Mouse (Mus musculus) heart, adult 2 months (tissue): ENCODE measurements around the gene Hdac4. TPM values are rescaled to one million over a fixed set of nuclear protein-coding genes. Genes with fewer than 3 reads are reported as not detected.

ENCODE experiments used
- DNase-seq, 2 experiments: peaks; one replicate each; pipeline ENCODE4 v3.0.0; 2021
- H3K27ac ChIP-seq: fragments of 200-600 bp; 2 replicates; pipeline ENCODE4 v1.8.1; 2022
- H3K27me3 ChIP-seq: fragments of 200-500 bp; 2 replicates; pipeline ENCODE4 v1.6.1; 2012; ENCODE audit warnings: mild to moderate bottlenecking, low read length, inconsistent platforms, mixed read lengths; ENCODE audit not compliant: control insufficient read depth, insufficient read depth
- H3K36me3 ChIP-seq: fragments of 200-500 bp; 2 replicates; pipeline ENCODE4 v1.6.1; 2012; ENCODE audit warnings: low read length, inconsistent platforms; ENCODE audit not compliant: control insufficient read depth, insufficient read depth
- H3K4me1 ChIP-seq: fragments of 200-500 bp; 2 replicates; pipeline ENCODE4 v1.6.1; 2011; ENCODE audit warnings: low read length; ENCODE audit not compliant: control insufficient read depth, insufficient read depth
- H3K4me3 ChIP-seq: fragments of 200-600 bp; 2 replicates; pipeline ENCODE4 v1.8.1; 2022
- H3K79me2 ChIP-seq: fragments of 200-500 bp; replicated peaks from 2 replicates; pipeline ENCODE4 v1.6.1; 2012; ENCODE audit warnings: mild to moderate bottlenecking, inconsistent platforms, low read length, moderate library complexity, mixed read lengths; ENCODE audit not compliant: control insufficient read depth, insufficient read depth
- H3K9ac ChIP-seq: fragments of 200-500 bp; 2 replicates; pipeline ENCODE4 v1.6.1; 2012; ENCODE audit warnings: low read depth, mild to moderate bottlenecking, control low read depth, inconsistent platforms, low read length, mixed read lengths
- CTCF ChIP-seq: fragments of 200-600 bp; IDR thresholded peaks from 2 replicates; pipeline ENCODE4 v1.8.1; 2022; ENCODE audit warnings: antibody characterized with exemption, mild to moderate bottlenecking, moderate library complexity
- EP300 ChIP-seq: fragments of 200-500 bp; IDR thresholded peaks from 2 replicates; pipeline ENCODE4 v1.6.1; 2011; ENCODE audit warnings: low read depth, low read length, control low read depth; ENCODE audit not compliant: insufficient read depth
- POLR2A ChIP-seq: fragments of 200-500 bp; IDR thresholded peaks from 2 replicates; pipeline ENCODE4 v1.6.1; 2011; ENCODE audit warnings: mild to moderate bottlenecking, low read depth, low read length, control low read depth; ENCODE audit not compliant: insufficient read depth
- WGBS: fragments of 180-500 bp; shearing (Covaris S2); methylation state at CpG from one replicate; pipeline ENCODE4 v1.1.7; 2018; 5-methylcytosine and 5-hydroxymethylcytosine counted together
- intact Hi-C: fragments of 180-260 bp; cut with DNase I; formaldehyde crosslinking; loops from one replicate; pipeline ENCODE4 v1.15.1; 2025
- polyA plus RNA-seq: library from polyadenylated mRNA; depleted of rRNA; stranded (reverse); fragments of >200 nt; gene quantifications from 2 replicates; pipeline ENCODE4 v1.2.3, GENCODE M21; 2012
- total RNA-seq, 2 experiments: library from RNA; stranded (reverse); gene quantifications; 2 replicates each; pipeline ENCODE4 v1.2.3; 2021

Gene Hdac4
- total and polyA plus RNA-seq, 3 experiments = 15.6 to 45.1 (median 41.3) TPM

GRCm38 (mm10) chr1:91992652-91993051 is 202.8 kb downstream of the Hdac4 start:
- peaks cover under 1% of the 10 kb centered on the region; the same call in 1 of the 2 replicates for H3K4me1 ChIP-seq
- no peak overlapping the region for H3K4me3 ChIP-seq
- TF ChIP-seq EP300 = no peak
- no peak for TF ChIP-seq CTCF
- TF ChIP-seq POLR2A = no peak
- H3K27ac ChIP-seq = no peak overlapping the region
- H3K36me3 ChIP-seq = no peaks in the 10 kb centered on the region
- 86% methylated on average over 3 of the region's 3 CpGs for WGBS
- no peak overlapping the region for H3K9ac ChIP-seq
- H3K27me3 ChIP-seq = no peaks in the 10 kb centered on the region
- intact Hi-C loops = no loop called here
- no peaks in the 10 kb centered on the region for H3K79me2 ChIP-seq
- DNase-seq = no peak

DNA sequence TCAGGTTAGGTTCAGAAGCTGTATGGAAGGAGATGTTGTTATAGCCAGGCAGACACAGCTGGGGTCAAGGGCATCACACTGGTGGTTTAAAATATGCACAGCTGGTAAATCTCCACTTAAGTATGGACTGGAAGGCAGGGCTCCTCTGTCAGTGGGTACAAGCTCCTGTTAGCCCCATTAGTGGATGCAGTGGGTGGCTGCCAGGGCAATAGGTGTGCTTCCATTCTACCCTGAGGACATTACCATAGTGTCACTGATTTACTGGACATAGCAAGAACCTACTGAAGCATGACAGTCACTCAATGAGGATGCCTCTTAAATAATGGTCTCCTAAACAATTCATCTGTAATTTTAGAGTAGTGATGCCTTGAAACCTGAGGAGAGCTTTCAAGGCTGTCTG is 203.9 kb downstream of the Hdac4 start:
- no peak overlapping the region for H3K9ac ChIP-seq
- H3K79me2 ChIP-seq = no peaks in the 10 kb centered on the region
- DNase-seq = no peak
- H3K27me3 ChIP-seq = no peaks in the 10 kb centered on the region
- intact Hi-C loops = no loop called here
- H3K36me3 ChIP-seq = no peaks in the 10 kb centered on the region
- H3K27ac ChIP-seq = no peak overlapping the region
- peaks cover 1% of the 10 kb centered on the region; the same call in 1 of the 2 replicates for H3K4me1 ChIP-seq
- TF ChIP-seq CTCF (no peak), POLR2A (no peak), EP300 (no peak)
- no peak overlapping the region for H3K4me3 ChIP-seq

GRCm38 (mm10) chr1:91990852-91991251 is 204.6 kb downstream of the Hdac4 start:
- 88% methylated on average over 5 of the region's 5 CpGs for WGBS
- Histone ChIP-seq H3K4me1 (peaks cover 1% of the 10 kb centered on the region; the same call in 1 of the 2 replicates), H3K79me2 (no peaks in the 10 kb centered on the region), H3K27me3 (no peaks in the 10 kb centered on the region), H3K27ac (no peak overlapping the region), H3K36me3 (no peaks in the 10 kb centered on the region), H3K9ac (no peak overlapping the region), H3K4me3 (no peak overlapping the region)
- no peak for DNase-seq
- intact Hi-C loops = no loop called here
- peak; percentile 25 for TF ChIP-seq CTCF
- TF ChIP-seq EP300 = no peak

- Histone ChIP-seq H3K4me3 (no peak overlapping the region), H3K4me1 (peaks cover 1% of the 10 kb centered on the region; the same call in 1 of the 2 replicates), H3K27me3 (no peaks in the 10 kb centered on the region), H3K79me2 (no peaks in the 10 kb centered on the region), H3K9ac (no peak overlapping the region), H3K27ac (no peak overlapping the region), H3K36me3 (no peaks in the 10 kb centered on the region)
- WGBS = 100% methylated on average over 1 of the region's 1 CpGs
- DNase-seq = no peak
- TF ChIP-seq CTCF (no peak), EP300 (no peak), POLR2A (no peak)
- intact Hi-C loops = loop anchor here (5.0 kb wide), 1 partner anchor 453 kb away; no protein-coding TSS in a partner anchor
Observed at GRCm38 (mm10) chr1:91988866-91989265, 206.6 kb downstream of the Hdac4 start.

GRCm38 (mm10) chr1:91987431-91987830 is 208.1 kb downstream of the Hdac4 start:
- Histone ChIP-seq H3K9ac (no peak overlapping the region), H3K27ac (no peak overlapping the region), H3K27me3 (no peaks in the 10 kb centered on the region), H3K36me3 (no peaks in the 10 kb centered on the region), H3K79me2 (no peaks in the 10 kb centered on the region), H3K4me3 (no peak overlapping the region), H3K4me1 (peaks cover 1% of the 10 kb centered on the region; the same call in 1 of the 2 replicates)
- WGBS = 70% methylated on average over 8 of the region's 8 CpGs
- DNase-seq = peak; percentile 45 to 54
- intact Hi-C loops = loop anchor here (5.0 kb wide), 1 partner anchor 455 kb away; no protein-coding TSS in a partner anchor
- TF ChIP-seq CTCF = no peak
- TF ChIP-seq POLR2A = no peak
- no peak for TF ChIP-seq EP300

- DNase-seq = no peak
- intact Hi-C loops = loop anchor here (5.0 kb wide), 1 partner anchor 457 kb away; no protein-coding TSS in a partner anchor
- Histone ChIP-seq H3K27ac (no peak overlapping the region), H3K79me2 (no peaks in the 10 kb centered on the region), H3K27me3 (no peaks in the 10 kb centered on the region), H3K9ac (no peak overlapping the region), H3K4me3 (no peak overlapping the region), H3K36me3 (no peaks in the 10 kb centered on the region), H3K4me1 (peaks cover 1% of the 10 kb centered on the region; the same call in 1 of the 2 replicates)
- TF ChIP-seq EP300 = no peak
- TF ChIP-seq CTCF = no peak
- TF ChIP-seq POLR2A = no peak
Observed at GRCm38 (mm10) chr1:91985783-91986182, 209.7 kb downstream of the Hdac4 start.
